Mouse (Mus musculus) CH12F3 (cell line): ENCODE measurements around the gene Prkch.

ENCODE experiments used
- in situ Hi-C: fragments of 300-500 bp; cut with MboI; formaldehyde crosslinking; loops from 2 replicates; pipeline ENCODE4 v1.14.3; 2020; ENCODE audit warnings: low sequenced_read_pairs

The Prkch gene

DNA sequence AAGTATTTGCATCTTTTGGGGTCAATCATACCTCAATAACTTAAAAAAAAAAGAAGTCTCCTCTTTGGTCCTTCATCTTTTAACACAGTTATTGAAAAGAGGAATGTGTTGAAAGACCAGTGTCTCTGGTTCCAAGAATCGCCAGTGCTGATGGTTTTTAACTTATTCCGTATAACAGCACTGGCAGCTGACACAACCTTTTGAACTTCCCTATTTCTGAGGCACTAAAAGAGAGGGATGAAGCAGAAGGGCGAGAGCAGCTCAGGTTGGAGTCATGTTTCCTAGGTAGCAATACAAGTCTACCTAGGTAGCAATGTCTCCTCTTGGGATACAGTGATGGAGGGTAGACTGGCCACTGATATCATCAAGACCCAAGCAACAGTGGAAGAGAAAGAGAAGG, 152.3 kb downstream of the Prkch start:
- in situ Hi-C loops, result no loop called here

GRCm38 (mm10) chr12:73739611-73740219, 155.1 kb downstream of the Prkch start:
- in situ Hi-C loops, result no loop called here

DNA sequence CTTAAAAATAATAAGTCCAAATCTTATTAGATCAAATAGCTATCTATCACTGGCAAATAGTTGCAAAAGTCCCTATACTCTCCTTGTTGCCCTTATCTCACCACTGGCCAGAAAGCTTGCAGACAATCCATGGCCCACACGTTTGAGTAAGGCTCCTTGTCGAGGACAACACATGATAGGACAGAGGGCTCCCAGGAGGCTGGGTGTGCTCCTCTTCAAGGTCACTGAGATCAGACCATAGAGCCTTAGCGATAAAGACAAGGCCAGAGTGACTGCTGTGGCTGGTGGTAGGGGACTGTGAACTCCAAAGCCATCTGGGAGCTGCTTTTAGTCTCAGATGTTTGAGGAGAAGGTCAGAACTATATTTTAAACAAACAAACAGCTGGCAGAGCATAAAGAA, 158.0 kb downstream of the Prkch start:
- in situ Hi-C loops, result no loop called here

GRCm38 (mm10) chr12:73743087-73743486, 158.5 kb downstream of the Prkch start:
- in situ Hi-C loops, result no loop called here

- in situ Hi-C loops, result no loop called here
These were observed 161.5 kb downstream of the Prkch start for GRCm38 (mm10) chr12:73746072-73746471.

GRCm38 (mm10) chr12:73748373-73748772, 163.8 kb downstream of the Prkch start:
- in situ Hi-C loops, result no loop called here

GRCm38 (mm10) chr12:73754476-73755150, 170.0 kb downstream of the Prkch start:
- in situ Hi-C loops, result no loop called here

GRCm38 (mm10) chr12:73755646-73756045, 171.1 kb downstream of the Prkch start:
- in situ Hi-C loops, result no loop called here

DNA sequence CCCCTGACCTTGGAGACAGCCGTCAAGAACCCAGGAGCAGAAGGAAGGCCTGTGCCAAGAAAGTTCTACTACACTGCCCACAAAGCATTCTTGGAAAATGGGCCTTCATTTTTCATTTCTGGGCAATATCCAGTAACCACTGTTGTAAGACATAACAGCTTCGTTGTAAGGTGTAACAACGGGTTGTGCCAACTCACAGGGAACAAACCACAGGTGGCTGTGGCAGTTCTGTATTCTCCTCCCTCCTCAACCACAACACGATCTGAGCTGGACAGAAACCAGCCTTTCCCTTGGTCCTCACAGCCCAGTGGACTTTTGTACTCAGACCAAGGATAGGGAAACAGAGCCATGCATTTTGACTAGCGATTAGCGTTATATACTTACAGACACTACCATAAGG, 171.9 kb downstream of the Prkch start:
- in situ Hi-C loops, result no loop called here

DNA sequence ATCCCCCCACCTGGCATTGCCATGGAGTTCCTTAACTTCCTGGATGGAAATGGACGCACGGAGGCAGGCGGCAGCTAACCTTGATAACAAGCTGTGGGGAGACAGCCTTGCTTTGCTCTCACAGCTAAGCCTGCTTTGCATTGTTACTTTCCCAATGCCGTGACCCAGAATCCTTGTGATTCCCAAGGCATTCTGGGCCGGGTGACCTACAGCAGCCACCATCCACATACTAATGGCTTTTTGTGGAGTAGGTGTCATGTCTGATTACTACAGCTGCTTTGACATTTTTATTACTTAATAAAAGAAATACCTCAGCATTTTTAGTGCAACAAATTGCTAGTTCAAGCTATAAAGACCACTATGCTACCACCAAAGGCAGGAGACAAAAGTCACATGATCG, 177.4 kb downstream of the Prkch start:
- in situ Hi-C loops, result no loop called here

DNA sequence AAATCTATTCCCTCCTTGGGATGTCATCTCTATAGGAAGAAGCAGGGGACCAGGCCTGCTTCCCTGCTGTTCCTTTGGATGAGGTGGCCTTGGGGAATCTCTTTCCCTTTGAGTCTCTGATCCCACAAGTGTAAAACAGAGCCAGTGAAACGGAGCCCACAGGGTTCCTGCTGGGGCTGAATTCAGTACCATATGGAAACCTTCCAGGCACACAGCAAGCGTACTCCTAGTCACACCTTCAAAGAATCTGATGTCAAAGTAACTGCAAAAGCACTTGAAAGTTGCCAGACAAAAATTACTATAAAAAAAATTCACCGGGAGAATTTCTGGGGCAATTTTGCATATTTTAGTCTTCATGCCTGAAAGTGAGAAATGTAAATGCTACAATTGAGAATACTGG, 178.2 kb downstream of the Prkch start:
- in situ Hi-C loops, result no loop called here

- in situ Hi-C loops, result no loop called here
These were observed 180.3 kb downstream of the Prkch start for GRCm38 (mm10) chr12:73764649-73765525.

DNA sequence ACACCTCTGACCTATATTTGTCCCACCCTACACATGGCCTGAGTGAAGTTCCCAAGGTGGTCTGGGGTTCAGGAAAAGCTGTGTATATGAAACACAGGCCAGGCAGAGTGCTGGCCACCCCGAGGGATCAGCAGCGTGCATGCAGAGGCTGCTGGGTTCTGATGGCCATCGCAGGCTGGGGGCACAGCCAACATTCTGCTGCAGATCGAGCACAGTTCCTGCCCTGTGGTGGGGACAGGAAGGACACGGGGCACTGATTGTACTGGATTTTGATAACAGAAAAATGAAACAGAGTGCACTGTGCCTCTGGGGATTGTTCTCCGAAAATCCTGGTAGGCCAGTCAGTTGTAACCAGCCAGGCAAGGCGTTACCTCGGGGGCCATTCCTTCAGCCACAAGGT, 181.6 kb downstream of the Prkch start:
- in situ Hi-C loops, result no loop called here

DNA sequence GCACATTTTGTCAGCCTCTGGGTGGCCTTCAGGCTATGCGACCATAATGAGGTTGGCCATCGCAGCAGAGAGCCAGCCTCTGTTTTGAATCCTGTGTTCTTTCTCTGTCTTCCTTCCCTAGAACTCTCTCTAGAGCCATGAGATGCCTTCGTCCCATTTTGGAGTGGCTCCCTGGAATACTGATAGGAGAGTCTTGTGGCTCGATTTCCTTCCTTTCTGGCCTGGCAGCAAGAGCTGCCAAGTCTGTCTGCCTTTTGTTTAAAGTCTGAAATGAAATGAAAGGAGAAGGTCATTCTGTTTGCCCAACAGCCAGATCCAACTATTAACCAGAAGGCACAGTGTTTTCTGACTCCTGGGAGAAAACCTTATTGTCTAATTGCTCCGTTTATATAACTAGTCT, 184.2 kb downstream of the Prkch start:
- in situ Hi-C loops, result no loop called here

DNA sequence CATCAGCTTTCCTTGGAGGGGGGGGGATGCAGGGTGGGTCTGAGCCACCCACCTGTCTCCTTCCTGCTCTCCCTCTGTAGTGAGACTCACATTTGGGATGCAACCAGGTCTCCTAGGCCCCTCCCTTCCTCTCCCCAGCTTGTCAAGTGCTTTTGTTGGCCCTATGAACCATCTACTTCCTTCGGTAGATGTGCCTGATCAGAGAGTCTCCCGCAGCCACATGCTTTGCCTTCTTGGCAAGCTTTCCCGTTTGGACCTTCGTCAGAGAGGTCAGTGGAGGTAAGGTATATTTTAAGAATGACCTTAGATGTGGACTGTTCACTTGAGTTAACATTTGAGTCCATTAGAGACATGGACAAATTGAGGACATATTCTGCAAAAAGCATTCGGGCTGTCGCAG, 184.9 kb downstream of the Prkch start:
- in situ Hi-C loops, result no loop called here

- in situ Hi-C loops, result no loop called here
These were observed 186.2 kb downstream of the Prkch start for GRCm38 (mm10) chr12:73770771-73771170.

- in situ Hi-C loops, result no loop called here
These were observed 190.3 kb downstream of the Prkch start for GRCm38 (mm10) chr12:73774793-73775385.

DNA sequence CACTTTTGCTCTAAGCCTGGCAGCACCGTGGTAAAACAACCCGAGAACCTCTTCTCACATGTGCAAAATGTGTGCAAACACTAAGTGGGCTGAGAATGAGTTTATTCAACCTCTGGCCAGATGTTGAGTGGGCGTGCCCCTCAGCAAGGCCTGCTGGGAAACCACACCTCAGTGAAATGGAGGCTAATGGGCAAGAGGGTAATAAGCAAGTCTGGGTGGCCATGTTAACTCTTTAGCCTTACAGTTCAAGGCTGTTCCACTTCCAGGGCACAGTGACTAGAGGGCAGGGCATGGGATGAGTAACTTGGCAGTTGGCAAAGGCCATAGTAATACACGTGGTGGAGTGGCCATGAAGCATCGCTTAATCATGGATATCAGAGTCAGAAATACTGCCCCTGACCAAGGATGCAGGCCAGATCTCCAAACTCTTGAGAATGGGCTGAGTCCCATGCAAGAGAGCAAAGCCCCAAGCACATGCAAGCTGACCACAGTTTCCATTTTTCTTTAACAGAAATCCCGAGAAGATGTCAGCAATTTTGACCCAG, 191.9 kb downstream of the Prkch start:
- in situ Hi-C loops, result no loop called here

GRCm38 (mm10) chr12:73777673-73778072, 193.1 kb downstream of the Prkch start:
- in situ Hi-C loops, result no loop called here

- in situ Hi-C loops, result no loop called here
These were observed 195.0 kb downstream of the Prkch start for GRCm38 (mm10) chr12:73779332-73780231.
